Mouse (Mus musculus) hindbrain, postnatal 0 days (tissue): Measurements from ENCODE around the gene Dclk3. TPM values are rescaled to one million over a fixed set of nuclear protein-coding genes. Genes with fewer than 3 reads are reported as not detected.

Experiments used
- ATAC-seq: fragments of 200-750 bp; cut with Nextera tagmentation; 2 replicates; pipeline ENCODE4 v1.8.0; 2017; ENCODE audit warnings: mild to moderate bottlenecking, moderate TSS enrichment, moderate library complexity
- DNase-seq: peaks from one replicate; pipeline ENCODE4 v3.0.0-alpha.2; 2015; ENCODE audit warnings: low spot score
- H3K27ac ChIP-seq: fragments of 300-500 bp; sonication (generic); 2 replicates; pipeline ENCODE4 v1.5.1; 2014; ENCODE audit warnings: mild to moderate bottlenecking
- H3K27me3 ChIP-seq: fragments of 300-500 bp; sonication (generic); 2 replicates; pipeline ENCODE4 v1.6.1; 2014; ENCODE audit warnings: low read length, mixed read lengths; ENCODE audit not compliant: insufficient read depth
- H3K36me3 ChIP-seq: fragments of 300-500 bp; sonication (generic); 2 replicates; pipeline ENCODE4 v1.6.1; 2014; ENCODE audit warnings: low read length, mixed read lengths; ENCODE audit not compliant: insufficient read depth
- H3K4me1 ChIP-seq: fragments of 300-500 bp; sonication (generic); 2 replicates; pipeline ENCODE4 v1.6.1; 2014; ENCODE audit warnings: antibody characterized with exemption, low read length, mixed read lengths; ENCODE audit not compliant: insufficient read depth
- H3K4me2 ChIP-seq: fragments of 300-500 bp; sonication (generic); 2 replicates; pipeline ENCODE4 v1.6.1; 2014; ENCODE audit warnings: low read depth, mild to moderate bottlenecking, low read length, moderate library complexity, mixed read lengths
- H3K4me3 ChIP-seq: fragments of 300-500 bp; sonication (generic); 2 replicates; pipeline ENCODE4 v1.5.1; 2014; ENCODE audit warnings: low read length
- H3K9ac ChIP-seq: fragments of 300-500 bp; sonication (generic); replicated peaks from 2 replicates; pipeline ENCODE4 v1.6.1; 2014; ENCODE audit warnings: mild to moderate bottlenecking, low read length, moderate library complexity, mixed read lengths
- H3K9me3 ChIP-seq: fragments of 300-500 bp; sonication (generic); 2 replicates; pipeline ENCODE4 v1.6.1; 2016; ENCODE audit warnings: low read length, mixed read lengths
- CTCF ChIP-seq: IDR thresholded peaks from 2 replicates; pipeline ENCODE4 v1.5.1; 2016; ENCODE audit warnings: antibody characterized with exemption, control low read depth, low read depth
- WGBS: fragments of 180-500 bp; shearing (Covaris S2); extraction: QIAGEN DNeasy Blood & Tissue Kit; methylation state at CpG from one replicate; pipeline ENCODE4 v1.1.7; 2014; 5-methylcytosine and 5-hydroxymethylcytosine counted together
- polyA plus RNA-seq: library from polyadenylated mRNA; unstranded; fragments of >200 nt; fragmentation: Nextera tagmentation; extraction: Ambion mirVana; gene quantifications from 2 replicates; pipeline ENCODE4 v1.2.1, GENCODE M21; 2015
- total RNA-seq: library from RNA; depleted of rRNA; stranded (reverse); fragments of >200 nt; gene quantifications from 2 replicates; pipeline ENCODE4 v1.2.3, GENCODE M21; 2014

Gene Dclk3
- total and polyA plus RNA-seq, 2 experiments from 2014 or later, result 8.8 to 13.1 TPM

- H3K9ac ChIP-seq, result no peak overlapping the region
- peak; percentile 100 for TF ChIP-seq CTCF
- H3K4me1 ChIP-seq, result no peaks in the 10 kb centered on the region
- DNase-seq (peak; percentile 93), ATAC-seq (peak; percentile 79)
- H3K4me2 ChIP-seq, result no peak overlapping the region
- H3K9me3 ChIP-seq, result no peaks in the 10 kb centered on the region
- no peak overlapping the region for H3K27ac ChIP-seq
- 30% methylated on average over 9 of the region's 9 CpGs for WGBS
- H3K4me3 ChIP-seq, result no peak overlapping the region
- no peaks in the 10 kb centered on the region for H3K36me3 ChIP-seq
- H3K27me3 ChIP-seq, result 0 out of 2 replicates have a peak, but pooled peaks cover 4% of the 10 kb centered on the region
Observed at GRCm38 (mm10) chr9:111497074-111497811, 58.4 kb downstream of the Dclk3 start.

DNA sequence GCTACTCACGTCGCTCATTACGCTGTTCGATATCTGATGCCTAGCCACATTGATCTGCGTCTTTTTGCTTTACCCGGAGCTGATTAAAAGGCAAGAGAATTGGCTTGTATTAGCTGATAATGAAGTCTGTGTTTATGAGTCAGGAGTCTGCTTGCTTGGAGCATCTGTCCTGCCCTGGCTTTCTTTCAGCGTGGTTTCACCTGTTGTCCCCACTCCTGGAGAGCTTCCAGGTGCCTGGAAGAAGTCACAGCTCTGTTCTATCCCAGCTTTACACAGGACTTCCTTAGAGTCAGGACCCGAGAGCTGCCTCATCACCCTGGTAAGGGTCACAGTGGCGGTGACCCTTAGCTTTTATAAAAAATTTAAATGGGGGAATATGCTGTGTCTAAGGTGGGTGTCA lies 61.3 kb downstream of the Dclk3 start:
- Histone ChIP-seq H3K36me3 (no peaks in the 10 kb centered on the region), H3K9me3 (no peaks in the 10 kb centered on the region), H3K9ac (no peak overlapping the region), H3K4me2 (no peak overlapping the region), H3K27ac (no peak overlapping the region), H3K4me1 (no peaks in the 10 kb centered on the region), H3K27me3 (no peaks in the 10 kb centered on the region), H3K4me3 (no peak overlapping the region)
- 77% methylated on average over 9 of the region's 9 CpGs for WGBS
- TF ChIP-seq CTCF, result no peak
- ATAC-seq, result no peak
- DNase-seq, result no peak

- H3K9me3 ChIP-seq, result 0 out of 2 replicates have a peak, but pooled peaks cover 3% of the 10 kb centered on the region
- no peak for TF ChIP-seq CTCF
- ATAC-seq (no peak), DNase-seq (no peak)
- H3K27ac ChIP-seq, result no peak overlapping the region
- no peaks in the 10 kb centered on the region for H3K4me1 ChIP-seq
- WGBS, result 31% methylated on average over 3 of the region's 3 CpGs
- no peak overlapping the region for H3K9ac ChIP-seq
- no peaks in the 10 kb centered on the region for H3K36me3 ChIP-seq
- H3K27me3 ChIP-seq, result no peaks in the 10 kb centered on the region
- no peak overlapping the region for H3K4me2 ChIP-seq
- no peak overlapping the region for H3K4me3 ChIP-seq
Observed at GRCm38 (mm10) chr9:111506075-111506474, 67.2 kb downstream of the Dclk3 start.

- Histone ChIP-seq H3K27me3 (no peaks in the 10 kb centered on the region), H3K27ac (peak overlapping the region; percentile 26; the same call in 1 of the 2 replicates), H3K9ac (no peak overlapping the region), H3K4me3 (no peak overlapping the region), H3K36me3 (no peaks in the 10 kb centered on the region), H3K4me1 (no peaks in the 10 kb centered on the region), H3K9me3 (no peaks in the 10 kb centered on the region), H3K4me2 (no peak overlapping the region)
- 32% methylated on average over 15 of the region's 15 CpGs for WGBS
- ATAC-seq, result peak; percentile 58
- TF ChIP-seq CTCF, result no peak
- peak; percentile 62 for DNase-seq
Observed at GRCm38 (mm10) chr9:111514586-111515473, 75.9 kb downstream of the Dclk3 start.

GRCm38 (mm10) chr9:111515536-111515935 lies 76.7 kb downstream of the Dclk3 start:
- no peak for TF ChIP-seq CTCF
- Histone ChIP-seq H3K4me2 (no peak overlapping the region), H3K27ac (no peak overlapping the region), H3K4me3 (no peak overlapping the region), H3K9ac (no peak overlapping the region), H3K27me3 (no peaks in the 10 kb centered on the region), H3K9me3 (no peaks in the 10 kb centered on the region), H3K4me1 (no peaks in the 10 kb centered on the region), H3K36me3 (no peaks in the 10 kb centered on the region)
- DNase-seq (no peak), ATAC-seq (no peak)
- 85% methylated on average over 3 of the region's 3 CpGs for WGBS

DNA sequence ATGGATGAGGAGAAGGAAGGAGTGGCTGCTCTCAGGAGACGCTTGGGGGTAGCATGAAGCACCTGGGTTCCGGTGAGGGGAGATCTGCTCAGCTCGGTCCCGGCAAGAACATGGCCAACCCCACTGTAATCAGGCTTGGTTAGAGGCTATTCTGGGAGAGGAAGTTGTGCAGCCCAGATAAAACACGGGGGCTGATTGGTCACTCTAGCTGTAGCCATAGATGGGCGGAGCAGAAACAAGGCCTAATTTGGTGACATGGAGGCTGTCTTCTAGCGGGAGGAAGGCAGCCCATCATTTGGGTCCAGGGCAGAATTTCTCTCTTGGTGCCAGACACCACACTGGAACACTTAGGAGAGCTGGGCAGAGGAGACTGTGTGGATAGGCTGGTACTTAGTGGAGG lies 83.3 kb downstream of the Dclk3 start:
- H3K27me3 ChIP-seq, result no peaks in the 10 kb centered on the region
- no peaks in the 10 kb centered on the region for H3K36me3 ChIP-seq
- H3K27ac ChIP-seq, result no peak overlapping the region
- no peaks in the 10 kb centered on the region for H3K9me3 ChIP-seq
- 95% methylated on average over 7 of the region's 7 CpGs for WGBS
- no peak overlapping the region for H3K4me3 ChIP-seq
- no peak for ATAC-seq
- H3K9ac ChIP-seq, result no peak overlapping the region
- no peaks in the 10 kb centered on the region for H3K4me1 ChIP-seq
- no peak overlapping the region for H3K4me2 ChIP-seq
- no peak for TF ChIP-seq CTCF
- no peak for DNase-seq

- no peaks in the 10 kb centered on the region for H3K9me3 ChIP-seq
- no peak overlapping the region for H3K27ac ChIP-seq
- H3K9ac ChIP-seq, result no peak overlapping the region
- no peak overlapping the region for H3K4me2 ChIP-seq
- DNase-seq, result no peak
- H3K27me3 ChIP-seq, result no peaks in the 10 kb centered on the region
- WGBS, result 91% methylated on average over 11 of the region's 11 CpGs
- TF ChIP-seq CTCF, result no peak
- no peaks in the 10 kb centered on the region for H3K4me1 ChIP-seq
- H3K4me3 ChIP-seq, result no peak overlapping the region
- ATAC-seq, result no peak
- H3K36me3 ChIP-seq, result no peaks in the 10 kb centered on the region
Observed at GRCm38 (mm10) chr9:111523111-111523510, 84.2 kb downstream of the Dclk3 start.
